Mouse (Mus musculus): ENCODE measurements around the gene Jph3. TPM values are rescaled to one million over a fixed set of nuclear protein-coding genes. Genes with fewer than 3 reads are reported as not detected.

Gene Jph3
- polyA plus RNA-seq (2021; fragmentation: Nextera tagmentation): 296 and 376 TPM in 2 replicates
- long read RNA-seq, experiment 1, transcript Jph3-201 (5 exons, 3,637 nt): major isoform, 92 of 227 reads
- long read RNA-seq, experiment 1, partial matches to known transcripts: 100 of 227 reads
- long read RNA-seq, experiment 1, other reads (novel, unspliced or antisense): 34 of 227 reads
- long read RNA-seq, experiment 2, transcript Jph3-201 (5 exons, 3,637 nt): major isoform, 100 of 177 reads
- long read RNA-seq, experiment 2, partial matches to known transcripts: 65 of 177 reads
- long read RNA-seq, experiment 2, other reads (novel, unspliced or antisense): 12 of 177 reads

GRCm38 (mm10) chr8:121729323-121729722 lies at the start of gene Jph3:
Gene Jph3, plus strand, starts transcription at chr8:121729623.

GRCm38 (mm10) chr8:121829048-121829776 lies 99.8 kb downstream of the Jph3 start, which contains the start of gene Klhdc4:
Gene Klhdc4, minus strand, starts transcription at chr8:121829569.

Other genes starting within 250 kb of the Jph3 start
- not detected in 2 replicates for gene 1700018B08Rik, start 185.3 kb upstream of the Jph3 start, polyA plus RNA-seq (2021; fragmentation: Nextera tagmentation)
- gene Fbxo31, start 150.8 kb upstream of the Jph3 start, polyA plus RNA-seq (2021; fragmentation: Nextera tagmentation): 32.4 and 73.4 TPM in 2 replicates
- gene Map1lc3b, start 139.3 kb upstream of the Jph3 start, polyA plus RNA-seq (2021; fragmentation: Nextera tagmentation): 326 and 472 TPM in 2 replicates
- 4.4 and 4.6 TPM in 2 replicates for gene Zcchc14, start 76.7 kb upstream of the Jph3 start, polyA plus RNA-seq (2021; fragmentation: Nextera tagmentation)
- 13.9 and 15.7 TPM in 2 replicates for gene Klhdc4, start 99.9 kb downstream of the Jph3 start, polyA plus RNA-seq (2021; fragmentation: Nextera tagmentation)
- gene Slc7a5, start 178.1 kb downstream of the Jph3 start, polyA plus RNA-seq (2021; fragmentation: Nextera tagmentation): 2.2 and 20.7 TPM in 2 replicates
- gene Car5a, start 215.3 kb downstream of the Jph3 start, polyA plus RNA-seq (2021; fragmentation: Nextera tagmentation): 0.51 and 1.1 TPM in 2 replicates
- 22.8 and 29.4 TPM in 2 replicates for gene Banp, start 220.1 kb downstream of the Jph3 start, polyA plus RNA-seq (2021; fragmentation: Nextera tagmentation)

All from left cerebral cortex, adult 6 months (tissue).